Mouse (Mus musculus): ENCODE data around the gene Trabd2b. TPM values are rescaled to one million over a fixed set of nuclear protein-coding genes. Genes with fewer than 3 reads are reported as not detected.

Gene Trabd2b
- polyA plus RNA-seq, 1 experiment: 1.6 TPM

DNA sequence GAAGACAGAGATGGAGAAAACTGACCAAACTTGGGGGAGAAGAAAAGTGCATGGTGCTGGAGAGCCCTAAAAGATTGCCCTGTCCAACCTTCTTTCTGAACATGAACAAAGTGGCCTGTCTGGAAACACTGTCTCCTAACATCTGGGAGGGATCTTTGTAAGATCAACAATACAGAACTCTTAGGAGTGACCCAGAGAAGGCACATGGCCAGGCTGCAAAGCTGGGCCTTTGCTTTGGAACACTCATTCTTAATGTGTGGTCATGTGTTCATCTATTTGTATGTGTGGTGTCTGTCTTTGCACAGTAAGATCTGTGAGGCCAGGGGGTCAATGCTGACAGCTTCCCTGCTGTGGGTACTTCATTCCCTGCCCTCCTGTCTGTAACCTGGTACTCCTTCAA lies 16.9 kb upstream of the Trabd2b start:
- H3K27me3 ChIP-seq (ENCODE audit: control insufficient read depth, insufficient read depth, low read length): no peaks in the 10 kb centered on the region
- H3K27ac ChIP-seq (ENCODE audit: control insufficient read depth, insufficient read depth, low read depth, low read length): no peak overlapping the region
- no peaks in the 10 kb centered on the region for H3K4me1 ChIP-seq (ENCODE audit: control insufficient read depth, insufficient read depth, low read length)
- H3K4me3 ChIP-seq (ENCODE audit: control insufficient read depth, low read depth, low read length): no peak overlapping the region
- TF ChIP-seq CTCF (IDR thresholded peaks at IDR 0.05; ENCODE audit: control insufficient read depth, insufficient read depth, insufficient replicate concordance, low read depth, low read length) (no peak), POLR2A (IDR thresholded peaks at IDR 0.05; ENCODE audit: control insufficient read depth, low read depth, low read length) (no peak)
- H3K36me3 ChIP-seq (ENCODE audit: control insufficient read depth, insufficient read depth, low read length): no peaks in the 10 kb centered on the region

- Histone ChIP-seq H3K27me3 (ENCODE audit: control insufficient read depth, insufficient read depth, low read length) (no peaks in the 10 kb centered on the region), H3K36me3 (ENCODE audit: control insufficient read depth, insufficient read depth, low read length) (no peaks in the 10 kb centered on the region), H3K27ac (ENCODE audit: control insufficient read depth, insufficient read depth, low read depth, low read length) (no peak overlapping the region), H3K4me3 (ENCODE audit: control insufficient read depth, low read depth, low read length) (no peak overlapping the region), H3K4me1 (ENCODE audit: control insufficient read depth, insufficient read depth, low read length) (no peaks in the 10 kb centered on the region)
- no peak for TF ChIP-seq CTCF (IDR thresholded peaks at IDR 0.05; ENCODE audit: control insufficient read depth, insufficient read depth, insufficient replicate concordance, low read depth, low read length)
- no peak for TF ChIP-seq POLR2A (IDR thresholded peaks at IDR 0.05; ENCODE audit: control insufficient read depth, low read depth, low read length)
Measured at GRCm38 (mm10) chr4:114397625-114398024, 8.9 kb upstream of the Trabd2b start.

DNA sequence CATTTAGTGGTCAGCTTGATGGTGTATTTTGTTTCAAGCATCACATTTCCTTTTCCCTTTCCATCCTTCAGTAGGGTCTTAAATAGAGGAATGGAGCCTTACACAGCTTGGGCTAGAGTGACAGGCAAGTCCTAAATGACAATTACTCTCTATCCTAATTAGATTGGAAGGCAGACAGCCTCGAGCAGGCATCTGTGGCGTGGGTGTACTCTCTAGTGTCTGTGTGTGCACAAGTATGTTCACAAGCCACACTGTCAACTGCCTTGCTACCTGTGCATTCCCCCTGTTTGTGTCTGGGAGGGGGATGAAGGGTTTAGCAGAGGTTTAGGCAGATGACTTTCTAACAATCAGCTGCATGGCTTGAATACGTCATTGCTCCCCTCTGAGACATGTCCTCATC lies 6.7 kb upstream of the Trabd2b start:
- Histone ChIP-seq H3K27me3 (ENCODE audit: control insufficient read depth, insufficient read depth, low read length) (no peaks in the 10 kb centered on the region), H3K36me3 (ENCODE audit: control insufficient read depth, insufficient read depth, low read length) (no peaks in the 10 kb centered on the region), H3K27ac (ENCODE audit: control insufficient read depth, insufficient read depth, low read depth, low read length) (no peak overlapping the region), H3K4me3 (ENCODE audit: control insufficient read depth, low read depth, low read length) (no peak overlapping the region), H3K4me1 (ENCODE audit: control insufficient read depth, insufficient read depth, low read length) (no peaks in the 10 kb centered on the region)
- TF ChIP-seq POLR2A (IDR thresholded peaks at IDR 0.05; ENCODE audit: control insufficient read depth, low read depth, low read length): no peak
- TF ChIP-seq CTCF (IDR thresholded peaks at IDR 0.05; ENCODE audit: control insufficient read depth, insufficient read depth, insufficient replicate concordance, low read depth, low read length): no peak

DNA sequence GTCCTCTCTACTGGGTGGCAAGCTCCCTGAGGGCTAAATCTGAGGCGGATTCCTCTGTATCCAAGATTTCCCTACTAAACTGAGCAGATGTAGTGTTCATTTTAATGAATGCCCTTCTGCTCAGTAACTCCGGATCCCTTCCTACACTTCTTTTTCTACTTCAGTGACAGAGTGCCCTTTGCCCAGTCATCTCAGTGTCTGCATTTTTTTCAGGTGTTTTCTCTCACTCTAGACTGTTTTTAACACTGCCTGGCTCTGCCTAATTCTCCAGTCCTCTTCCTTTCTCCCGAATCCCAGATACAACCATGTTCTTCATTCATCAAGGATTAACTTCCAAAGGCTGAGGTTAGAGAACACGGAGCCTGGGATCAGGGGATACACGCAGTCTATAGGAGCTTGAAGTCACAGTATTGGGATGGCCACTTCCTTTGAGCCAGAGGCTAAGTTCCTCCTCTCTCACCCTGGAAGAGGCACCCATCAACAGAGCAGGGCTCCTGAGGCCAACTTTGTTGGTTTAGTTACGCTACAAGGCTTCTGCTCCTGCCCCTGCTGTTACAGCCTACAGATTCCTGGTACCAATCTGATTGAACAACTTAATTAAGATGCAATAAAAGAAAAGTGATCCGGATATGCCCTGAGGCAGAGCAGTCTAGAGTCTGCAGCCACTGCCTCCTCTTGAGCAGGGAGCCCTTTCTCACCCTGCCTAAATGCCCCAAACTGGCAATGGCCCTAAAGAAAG lies 4.4 kb upstream of the Trabd2b start:
- TF ChIP-seq CTCF (IDR thresholded peaks at IDR 0.05; ENCODE audit: control insufficient read depth, insufficient read depth, insufficient replicate concordance, low read depth, low read length): no peak
- TF ChIP-seq POLR2A (IDR thresholded peaks at IDR 0.05; ENCODE audit: control insufficient read depth, low read depth, low read length): no peak
- Histone ChIP-seq H3K4me3 (ENCODE audit: control insufficient read depth, low read depth, low read length) (no peak overlapping the region), H3K27me3 (ENCODE audit: control insufficient read depth, insufficient read depth, low read length) (no peaks in the 10 kb centered on the region), H3K36me3 (ENCODE audit: control insufficient read depth, insufficient read depth, low read length) (no peaks in the 10 kb centered on the region), H3K27ac (ENCODE audit: control insufficient read depth, insufficient read depth, low read depth, low read length) (no peak overlapping the region), H3K4me1 (ENCODE audit: control insufficient read depth, insufficient read depth, low read length) (peaks cover 5% of the 10 kb centered on the region)

DNA sequence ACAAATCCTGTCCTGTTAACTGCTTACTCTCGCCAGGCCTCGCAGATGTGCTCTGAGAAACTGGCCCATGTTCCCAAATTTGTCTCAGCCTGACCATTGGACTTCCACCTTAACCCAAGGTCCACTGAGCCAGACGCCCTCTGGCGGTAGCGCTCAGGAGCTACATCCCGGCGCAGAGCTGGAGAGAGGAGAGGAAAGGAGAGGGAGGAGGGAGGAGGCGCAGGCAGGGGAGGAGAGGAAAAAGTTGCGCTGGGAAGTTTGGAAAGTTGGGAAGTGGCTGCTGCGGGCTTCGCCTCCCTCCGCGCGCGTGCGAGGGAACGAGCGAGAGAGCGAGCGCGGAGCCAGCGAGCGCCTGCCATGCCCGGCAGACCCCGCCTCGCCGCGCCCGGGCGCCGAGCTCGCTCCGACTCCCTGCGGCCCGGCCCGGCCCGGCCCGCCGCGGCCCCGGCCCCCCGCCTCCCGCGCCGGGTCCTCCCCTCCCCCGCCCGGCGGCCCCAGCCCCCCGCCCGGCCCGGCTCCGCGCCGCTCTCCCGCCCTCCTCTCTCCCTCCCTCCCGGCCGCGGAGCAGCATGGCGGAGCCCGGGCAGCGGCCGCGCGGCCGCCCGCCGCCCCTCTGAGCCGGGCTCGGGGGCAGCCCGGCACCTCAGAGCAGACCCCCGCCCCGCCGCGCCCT lies 706 bp upstream of the Trabd2b start:
- Histone ChIP-seq H3K27ac (ENCODE audit: control insufficient read depth, insufficient read depth, low read depth, low read length) (no peak overlapping the region), H3K36me3 (ENCODE audit: control insufficient read depth, insufficient read depth, low read length) (no peaks in the 10 kb centered on the region), H3K4me3 (ENCODE audit: control insufficient read depth, low read depth, low read length) (peak overlapping the region; percentile 79), H3K27me3 (ENCODE audit: control insufficient read depth, insufficient read depth, low read length) (no peaks in the 10 kb centered on the region), H3K4me1 (ENCODE audit: control insufficient read depth, insufficient read depth, low read length) (peaks cover 5% of the 10 kb centered on the region)
- no peak for TF ChIP-seq POLR2A (IDR thresholded peaks at IDR 0.05; ENCODE audit: control insufficient read depth, low read depth, low read length)
- peak; percentile 92 for TF ChIP-seq CTCF (IDR thresholded peaks at IDR 0.05; ENCODE audit: control insufficient read depth, insufficient read depth, insufficient replicate concordance, low read depth, low read length)

DNA sequence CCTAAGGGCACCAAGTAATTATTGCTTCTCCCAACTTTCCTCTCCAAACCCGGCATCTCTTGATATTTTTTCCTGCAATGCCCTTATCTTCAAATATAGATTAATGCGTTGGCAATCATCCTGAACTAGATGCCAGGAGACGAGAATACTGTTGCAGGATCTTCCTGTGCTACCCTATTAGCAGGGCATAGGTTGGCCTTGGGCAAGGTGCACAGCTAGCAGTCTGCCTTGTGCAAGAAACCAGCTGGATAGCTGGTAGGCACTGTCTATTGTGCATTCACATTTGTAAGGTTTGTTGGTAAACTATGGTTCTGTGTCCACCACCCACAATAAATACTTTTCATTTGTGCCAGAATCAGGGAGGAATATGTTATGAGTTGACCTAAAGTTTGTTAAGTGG lies 992 bp downstream of the Trabd2b start:
- Histone ChIP-seq H3K36me3 (ENCODE audit: control insufficient read depth, insufficient read depth, low read length) (no peaks in the 10 kb centered on the region), H3K4me3 (ENCODE audit: control insufficient read depth, low read depth, low read length) (no peak overlapping the region), H3K27ac (ENCODE audit: control insufficient read depth, insufficient read depth, low read depth, low read length) (no peak overlapping the region), H3K4me1 (ENCODE audit: control insufficient read depth, insufficient read depth, low read length) (peaks cover 5% of the 10 kb centered on the region), H3K27me3 (ENCODE audit: control insufficient read depth, insufficient read depth, low read length) (no peaks in the 10 kb centered on the region)
- TF ChIP-seq POLR2A (IDR thresholded peaks at IDR 0.05; ENCODE audit: control insufficient read depth, low read depth, low read length) (no peak), CTCF (IDR thresholded peaks at IDR 0.05; ENCODE audit: control insufficient read depth, insufficient read depth, insufficient replicate concordance, low read depth, low read length) (no peak)

- TF ChIP-seq POLR2A (IDR thresholded peaks at IDR 0.05; ENCODE audit: control insufficient read depth, low read depth, low read length): no peak
- no peak for TF ChIP-seq CTCF (IDR thresholded peaks at IDR 0.05; ENCODE audit: control insufficient read depth, insufficient read depth, insufficient replicate concordance, low read depth, low read length)
- Histone ChIP-seq H3K27ac (ENCODE audit: control insufficient read depth, insufficient read depth, low read depth, low read length) (no peak overlapping the region), H3K36me3 (ENCODE audit: control insufficient read depth, insufficient read depth, low read length) (no peaks in the 10 kb centered on the region), H3K4me1 (ENCODE audit: control insufficient read depth, insufficient read depth, low read length) (peaks cover 5% of the 10 kb centered on the region), H3K4me3 (ENCODE audit: control insufficient read depth, low read depth, low read length) (no peak overlapping the region), H3K27me3 (ENCODE audit: control insufficient read depth, insufficient read depth, low read length) (no peaks in the 10 kb centered on the region)
Measured at GRCm38 (mm10) chr4:114408298-114408697, 1.8 kb downstream of the Trabd2b start.

Data from testis, adult 2 months (tissue).